Mouse (Mus musculus) neural tube, embryonic 10.5 days (tissue): ENCODE data around the gene Galnt3.

ENCODE experiments used
- DNase-seq: peaks from one replicate; pipeline ENCODE4 v3.0.0-alpha.2; 2017; ENCODE audit warnings: low spot score; ENCODE audit errors: extremely low spot score

Gene Galnt3

DNA sequence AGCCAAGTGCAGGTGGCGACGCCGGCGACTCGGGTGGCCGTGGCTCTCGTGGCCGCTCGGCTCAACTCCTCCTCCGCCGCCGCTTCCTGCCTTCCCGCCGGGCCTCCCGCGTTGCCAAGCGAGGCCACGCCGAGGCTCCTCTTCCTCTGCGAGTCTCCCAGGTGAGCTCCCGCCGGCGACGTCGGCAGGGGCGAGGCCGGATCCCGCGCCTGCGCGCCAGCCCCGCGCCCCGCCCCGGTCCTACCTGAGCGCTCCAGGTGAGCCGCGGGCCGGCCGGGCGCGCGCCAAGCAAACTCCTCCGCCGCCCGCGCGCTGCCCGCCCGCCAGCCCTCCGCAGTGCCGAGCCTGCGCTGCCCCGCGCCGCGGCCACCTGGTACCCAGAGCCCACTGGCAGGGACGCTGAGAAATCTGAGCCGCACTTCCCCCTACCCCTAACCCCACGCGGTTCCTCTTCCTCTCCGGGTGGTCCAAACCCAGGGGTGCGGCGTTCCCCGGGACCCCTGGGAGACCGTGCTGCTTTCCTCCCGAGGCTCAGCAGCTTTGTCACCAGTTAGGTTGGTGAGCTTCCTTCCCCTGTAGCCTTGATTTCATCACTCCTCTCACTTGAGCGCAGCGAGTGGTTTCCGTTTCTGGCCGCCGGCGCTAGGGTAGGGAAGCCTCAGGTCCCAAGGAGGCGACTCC lies at the start of gene Galnt3:
Gene Galnt3, minus strand, starts transcription at position 404 of the 681 bp plus-strand sequence.
- peak; percentile 56 for DNase-seq

DNA sequence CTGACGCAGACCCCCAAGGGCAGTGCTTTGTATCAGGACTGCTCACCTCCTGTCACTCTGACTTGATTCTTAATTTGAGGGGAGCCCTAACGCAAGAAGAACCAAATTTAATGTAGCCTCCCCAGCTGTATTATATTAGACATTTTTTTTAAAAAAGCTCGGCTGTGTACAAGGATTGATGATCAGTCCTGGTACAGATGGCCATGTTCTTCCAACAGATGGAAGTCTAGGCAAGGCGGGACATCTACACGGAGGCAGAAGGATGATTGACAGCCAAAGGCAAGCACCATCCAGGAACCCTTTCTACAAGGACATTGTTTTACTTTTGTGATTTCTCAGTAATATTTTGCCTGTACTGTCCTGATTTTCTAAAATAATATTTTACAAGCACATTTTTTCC lies 48.3 kb upstream of the Galnt3 start:
- DNase-seq: no peak

DNA sequence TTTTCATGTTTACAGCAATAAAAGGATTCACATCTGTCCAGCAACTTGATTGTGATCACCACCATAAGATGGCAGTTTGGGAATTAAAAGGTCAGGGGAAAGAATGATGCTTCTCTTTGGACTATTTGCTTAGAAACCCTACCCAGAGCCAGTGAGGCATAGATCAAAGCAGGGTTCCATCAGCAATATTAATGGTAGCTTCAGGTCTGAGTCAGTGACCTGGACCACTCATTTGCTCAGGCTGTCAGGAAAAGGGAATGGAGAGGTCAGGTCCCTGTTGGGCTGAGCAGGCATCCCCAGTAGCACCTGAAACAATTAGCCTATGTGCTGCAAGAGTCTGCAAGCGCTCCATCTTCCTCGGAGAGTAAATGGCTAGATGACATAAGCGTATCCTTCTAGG lies 46.8 kb upstream of the Galnt3 start:
- no peak for DNase-seq

DNA sequence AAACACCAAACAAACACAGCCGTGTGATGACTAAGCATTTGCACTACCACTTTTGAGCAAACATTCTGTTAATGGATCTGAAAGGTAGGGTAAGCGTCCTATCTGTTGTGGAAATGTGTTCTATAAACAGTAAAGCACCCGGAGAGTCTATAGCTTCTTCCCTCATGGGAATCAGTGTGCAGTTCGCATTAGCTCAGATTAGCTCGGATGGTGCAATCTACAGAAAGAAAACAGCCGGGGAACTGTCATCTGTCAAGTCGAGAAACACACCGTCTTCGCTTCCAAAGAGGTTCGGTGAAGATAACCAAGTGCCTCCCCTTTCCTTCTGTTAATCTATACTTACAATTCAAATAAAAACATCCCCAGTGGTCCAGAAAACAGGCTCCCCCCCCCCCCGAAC lies 45.9 kb upstream of the Galnt3 start:
- DNase-seq: no peak

DNA sequence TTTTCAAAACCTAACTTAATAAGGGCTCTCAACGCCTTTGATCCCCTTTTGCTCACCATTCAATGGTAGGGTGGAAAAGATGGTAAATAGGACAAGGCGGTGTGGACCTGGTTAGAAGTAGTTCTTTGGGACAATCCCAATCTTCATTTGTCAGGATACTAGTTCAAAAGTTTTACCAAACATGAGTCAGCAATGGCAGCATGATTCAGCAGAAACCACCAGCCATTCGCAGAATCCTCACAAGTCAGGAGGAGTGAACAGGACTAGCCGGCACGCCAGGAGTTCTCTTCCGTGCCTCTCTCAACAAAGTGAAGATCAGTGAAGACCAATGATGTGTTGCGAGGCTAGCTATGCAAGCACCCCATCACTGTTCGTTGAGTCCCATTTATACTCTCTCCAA lies 40.2 kb upstream of the Galnt3 start:
- no peak for DNase-seq

DNA sequence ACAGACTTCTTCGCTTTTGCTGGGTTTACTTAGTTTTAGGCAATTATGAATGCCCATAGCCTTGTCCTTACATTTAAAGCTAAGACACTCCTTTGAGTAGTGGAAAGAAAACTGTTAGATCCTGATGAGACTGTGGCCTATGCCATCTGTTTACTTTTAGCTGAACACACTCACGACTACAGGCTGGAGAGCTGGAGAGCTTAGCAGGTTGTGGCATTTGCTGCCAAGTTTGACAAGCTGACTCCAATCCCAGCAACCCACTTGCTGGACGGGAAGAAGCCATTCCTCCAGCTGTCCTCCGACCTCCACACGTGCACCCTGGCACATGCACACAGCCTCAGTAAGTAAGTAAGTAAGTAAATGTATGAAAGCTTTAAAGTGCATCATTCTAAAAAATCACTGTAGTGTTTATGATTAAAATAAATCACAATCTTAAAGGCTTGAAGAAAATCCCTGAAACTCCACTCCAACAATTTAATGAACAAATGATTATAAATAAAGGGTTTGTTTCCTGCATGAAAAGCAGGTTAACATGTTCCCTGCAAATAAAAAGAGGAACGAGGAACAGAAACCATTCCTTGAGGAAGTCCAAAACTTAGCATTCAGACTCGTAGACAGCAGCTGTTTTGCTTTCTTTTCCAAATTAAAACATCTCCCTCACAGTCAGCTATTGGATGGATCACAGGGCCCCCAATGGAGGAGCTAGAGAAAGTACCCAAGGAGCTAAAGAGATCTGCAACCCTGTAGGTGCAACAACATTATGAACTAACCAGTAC lies 33.5 kb upstream of the Galnt3 start:
- DNase-seq: no peak

DNA sequence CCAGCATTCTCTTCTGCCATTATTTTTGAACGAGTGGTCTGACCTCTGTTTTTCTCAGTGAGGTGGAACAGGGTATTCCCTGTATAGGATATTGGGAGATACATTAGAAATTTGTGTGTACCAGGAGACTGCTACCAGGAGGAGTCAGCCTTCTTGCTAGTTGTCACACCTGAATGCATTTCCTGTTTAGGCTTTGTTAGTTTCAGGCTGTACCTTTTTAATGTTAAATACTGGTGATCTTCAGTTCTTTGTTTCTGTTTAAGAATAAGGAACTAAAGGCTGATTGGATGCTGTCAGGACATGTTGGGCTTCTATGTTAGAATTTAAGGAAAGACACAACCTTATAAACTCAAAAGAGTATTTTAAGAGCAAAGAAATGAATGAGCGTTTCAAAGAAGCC lies 26.6 kb upstream of the Galnt3 start:
- DNase-seq: no peak

DNA sequence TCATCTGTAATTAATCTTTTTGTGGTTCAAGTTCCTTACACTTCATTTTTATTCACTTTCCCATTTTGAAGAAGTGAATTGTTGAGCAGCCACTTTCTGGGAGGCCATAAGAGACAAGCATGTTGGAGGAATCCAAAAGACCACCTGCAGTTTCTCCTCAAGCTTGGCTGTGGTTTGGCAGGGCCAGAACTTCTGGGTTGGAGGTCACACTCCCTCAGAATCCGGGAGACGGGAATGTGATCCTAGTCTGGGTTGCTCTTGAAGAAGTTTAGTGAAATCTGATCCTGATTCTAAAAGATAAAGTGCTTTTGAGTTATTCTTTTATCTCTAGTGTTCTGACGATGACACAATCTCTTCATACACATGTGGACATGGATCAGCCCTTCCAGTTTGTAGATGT lies 25.7 kb upstream of the Galnt3 start:
- no peak for DNase-seq

DNA sequence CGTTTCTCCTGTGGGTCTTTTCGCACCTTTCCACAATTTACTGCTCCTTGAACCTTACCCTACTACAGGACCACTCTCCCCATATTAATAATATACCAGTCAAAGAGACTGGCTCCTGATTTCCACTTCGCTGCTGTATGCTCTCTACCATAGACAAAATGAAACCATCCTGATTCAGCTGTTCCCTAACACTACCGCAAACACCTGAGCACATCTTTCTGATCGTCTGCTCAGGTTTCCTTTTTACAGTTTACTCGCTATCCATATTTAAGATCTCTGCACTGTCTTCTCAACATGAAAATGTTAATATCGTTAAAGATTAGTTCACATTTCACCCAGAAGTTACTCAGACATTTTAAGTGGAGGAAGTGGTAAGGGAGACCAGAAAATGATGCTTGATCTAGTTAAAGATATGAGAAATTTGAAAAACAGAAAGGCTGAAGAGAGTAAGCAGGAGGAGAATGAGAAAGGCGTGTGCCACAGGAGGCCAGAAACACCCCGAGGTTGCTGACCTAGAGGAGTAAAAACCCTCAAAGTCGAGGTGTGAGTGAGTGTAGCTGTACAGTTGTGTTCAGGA lies 23.9 kb upstream of the Galnt3 start:
- DNase-seq: no peak

DNA sequence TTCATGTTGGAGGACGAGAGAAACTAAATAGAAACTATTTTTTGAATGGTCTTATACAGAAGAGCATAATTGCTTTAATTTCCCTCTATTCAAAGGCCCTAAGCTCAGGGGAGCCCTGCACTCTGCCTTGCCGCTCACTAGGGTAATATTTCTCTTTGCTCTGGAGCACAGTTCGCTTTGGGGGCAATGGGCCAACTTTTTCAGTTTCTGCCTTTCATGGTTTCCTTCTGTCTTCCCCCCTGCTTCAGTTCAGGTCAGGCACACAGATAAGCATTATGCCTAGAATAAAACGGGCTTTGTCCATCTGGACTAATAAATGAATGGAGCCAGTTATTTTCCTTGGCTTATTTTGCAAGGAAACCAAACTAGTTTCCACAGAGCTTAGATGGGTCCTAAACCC lies 21.7 kb upstream of the Galnt3 start:
- no peak for DNase-seq

DNA sequence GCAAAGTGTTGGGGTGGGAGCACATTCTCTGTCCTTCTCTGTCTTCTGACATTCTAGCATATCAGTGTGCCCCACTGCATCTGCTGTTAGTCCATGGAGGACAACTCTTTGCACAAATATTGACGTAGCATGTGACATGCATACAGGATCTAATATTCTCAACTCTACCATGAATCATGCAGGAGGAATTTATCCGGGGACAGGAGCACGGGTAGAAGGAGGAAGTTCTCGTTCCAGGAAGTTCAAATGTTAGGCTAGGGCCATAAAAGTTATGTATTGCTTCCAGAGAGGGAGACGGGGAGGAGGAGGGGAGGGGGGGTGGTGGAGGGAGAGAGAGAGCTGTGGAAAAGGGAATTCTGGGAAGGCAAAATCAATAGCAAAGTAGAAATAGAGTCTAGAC lies 20.0 kb upstream of the Galnt3 start:
- DNase-seq: no peak

DNA sequence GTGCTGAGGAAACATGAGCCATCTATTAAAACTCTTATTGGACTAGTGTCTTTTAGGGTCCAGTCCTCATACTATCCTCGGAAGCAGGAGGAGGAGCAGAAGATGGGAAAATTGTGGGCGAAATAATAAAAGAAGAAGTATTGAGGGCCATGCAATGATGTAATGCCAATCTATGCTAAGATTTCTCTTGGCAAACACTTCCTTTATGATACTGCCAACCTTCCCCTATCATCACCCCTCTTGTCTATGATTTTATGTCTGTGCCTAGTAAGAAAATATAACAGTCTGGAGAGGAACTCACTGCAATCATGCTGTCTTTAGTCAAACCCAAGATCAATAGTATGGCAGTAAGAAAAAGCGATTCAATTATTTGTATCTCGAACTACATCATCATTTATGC lies 18.5 kb upstream of the Galnt3 start:
- DNase-seq: no peak

DNA sequence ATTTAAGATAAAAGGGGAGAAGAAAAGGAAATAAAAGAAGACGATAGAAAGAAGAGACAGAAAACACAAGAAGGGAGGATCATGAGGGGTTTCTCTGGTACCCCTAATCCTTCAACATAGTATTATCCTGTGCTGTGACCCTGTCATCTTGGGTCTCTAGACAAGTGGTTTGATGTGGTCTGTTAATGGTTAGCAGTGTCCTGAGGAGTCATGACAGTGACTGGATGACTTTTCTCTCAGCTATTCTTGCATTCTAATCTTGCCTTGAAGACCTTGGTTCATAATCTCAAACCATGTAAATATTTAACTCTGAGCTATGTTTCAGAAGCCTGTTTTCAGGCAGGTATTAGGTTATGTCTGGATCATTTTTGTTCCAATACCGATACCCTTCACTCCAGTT lies 17.9 kb upstream of the Galnt3 start:
- DNase-seq: no peak

DNA sequence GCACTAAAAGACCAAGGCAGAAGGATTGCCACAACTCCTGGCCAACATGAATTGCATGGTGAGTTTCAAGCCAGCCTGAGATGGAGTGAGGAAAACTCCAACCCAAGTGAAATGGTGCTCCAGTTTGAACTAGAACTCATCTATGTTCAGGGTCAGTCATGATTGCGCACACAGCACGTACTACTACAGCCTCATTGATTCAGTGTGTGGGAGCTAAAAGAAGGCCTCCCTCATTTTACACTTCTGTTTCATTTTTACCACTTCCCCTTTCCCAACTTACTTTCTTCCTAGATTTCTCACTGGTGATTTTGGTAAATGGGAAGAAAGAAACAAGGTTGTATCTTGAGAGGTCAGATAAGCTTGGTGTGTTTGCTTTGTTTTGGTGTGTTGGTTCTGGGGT lies 17.5 kb upstream of the Galnt3 start:
- DNase-seq: no peak

DNA sequence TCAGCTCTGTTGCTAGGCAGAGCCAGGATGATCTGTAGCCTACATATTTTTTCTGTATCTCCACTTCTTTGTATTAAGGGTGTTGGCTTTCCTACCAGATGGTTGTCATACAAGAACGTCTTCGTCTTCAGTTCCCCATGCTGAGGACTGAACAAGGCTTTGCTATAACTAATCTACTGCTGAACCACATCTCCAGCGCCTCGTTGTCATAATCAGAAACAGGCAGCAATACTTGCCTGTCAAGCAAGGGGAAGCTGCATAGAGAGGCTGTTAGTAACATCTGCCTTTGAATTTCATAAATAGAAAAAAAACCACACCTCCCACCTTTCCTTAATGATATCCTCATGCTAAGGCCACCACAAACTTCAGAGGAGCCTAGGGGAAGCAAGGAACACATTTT lies 15.5 kb upstream of the Galnt3 start:
- DNase-seq: no peak

DNA sequence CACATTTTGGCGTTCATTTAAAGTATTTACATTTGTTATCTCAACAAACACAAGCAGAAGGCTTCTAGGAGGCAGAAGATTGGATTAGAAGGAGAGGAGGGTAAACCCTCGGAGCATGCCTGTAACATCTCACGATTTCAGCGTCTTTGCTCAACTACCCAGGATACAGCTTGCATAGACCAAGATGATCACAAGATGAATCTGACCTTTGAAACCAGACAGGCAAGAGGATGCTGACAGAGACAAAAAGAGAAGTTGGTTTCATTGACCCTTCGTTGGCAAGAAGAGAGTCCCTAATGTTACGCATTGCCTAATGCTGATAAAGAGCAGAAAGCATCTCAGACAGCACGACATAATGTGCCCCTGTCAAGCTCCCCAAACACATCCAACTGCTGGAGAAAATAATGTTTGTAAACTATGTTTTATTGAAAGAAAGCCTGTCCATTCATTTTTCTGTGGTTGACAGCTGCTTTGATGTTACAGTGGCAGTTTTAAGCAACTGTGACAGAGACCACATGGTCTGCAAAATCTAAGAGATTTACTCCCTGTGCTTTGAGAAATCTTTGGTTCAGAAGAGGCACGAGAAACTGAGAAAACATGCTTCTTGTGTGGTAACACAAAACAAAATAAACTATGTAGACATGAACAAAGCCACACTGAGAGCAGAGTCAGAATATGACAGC lies 7.2 kb upstream of the Galnt3 start:
- no peak for DNase-seq

DNA sequence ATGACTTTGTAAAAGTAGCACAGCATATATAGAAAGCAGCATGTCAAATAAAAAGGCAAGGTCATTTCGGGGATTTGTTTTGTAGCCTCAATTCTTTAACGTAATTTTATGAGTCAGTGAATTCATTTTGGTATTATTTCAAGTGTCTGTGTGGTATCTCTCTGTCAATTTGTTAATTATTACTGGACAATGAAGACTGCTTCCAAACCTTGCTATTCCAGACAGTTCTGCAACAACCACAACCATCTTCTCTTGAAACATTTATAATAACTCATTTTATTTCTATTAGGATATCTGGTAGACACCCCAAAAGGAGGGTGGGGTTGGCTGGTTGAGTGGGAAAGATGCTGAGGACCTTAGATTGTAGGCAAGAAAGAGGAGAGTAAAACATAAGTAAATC lies 4.1 kb upstream of the Galnt3 start:
- DNase-seq: no peak

DNA sequence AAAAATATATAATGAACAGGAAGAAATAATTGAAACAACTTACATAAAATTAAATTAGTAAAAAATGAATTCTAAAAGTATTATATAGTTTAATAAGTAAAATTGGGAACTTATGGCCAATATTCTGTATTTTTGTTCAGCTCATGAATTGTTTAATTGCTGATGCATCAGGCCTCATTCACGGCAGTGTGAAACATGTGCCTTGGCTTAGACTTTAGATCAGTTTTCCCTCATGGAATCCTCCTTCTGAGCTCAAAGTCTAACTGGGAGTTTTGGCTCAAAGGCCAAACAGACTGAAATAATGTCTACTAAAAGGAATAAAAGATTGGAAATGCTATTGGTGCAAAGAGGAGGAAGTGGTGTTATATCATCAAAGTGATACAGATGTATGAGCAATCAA lies 2.7 kb upstream of the Galnt3 start:
- no peak for DNase-seq

DNA sequence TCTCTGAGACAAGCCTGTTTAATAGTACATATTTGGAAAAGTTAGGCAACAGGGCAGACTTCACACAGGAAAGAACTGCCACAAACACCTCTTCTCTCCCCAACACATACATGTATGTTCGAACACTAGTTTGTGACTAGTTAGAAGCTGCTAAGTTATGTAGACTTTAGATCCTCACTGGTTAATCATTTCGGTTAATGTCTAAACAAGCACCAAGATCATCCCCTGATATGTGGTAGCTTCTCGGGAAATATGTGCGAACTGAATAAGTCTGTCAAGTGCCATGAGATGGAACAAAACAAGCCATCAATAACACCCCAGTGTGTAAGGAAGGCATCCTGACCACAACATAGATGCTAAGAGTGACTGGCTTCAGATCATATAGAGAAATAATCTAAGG lies 2.1 kb upstream of the Galnt3 start:
- DNase-seq: no peak

DNA sequence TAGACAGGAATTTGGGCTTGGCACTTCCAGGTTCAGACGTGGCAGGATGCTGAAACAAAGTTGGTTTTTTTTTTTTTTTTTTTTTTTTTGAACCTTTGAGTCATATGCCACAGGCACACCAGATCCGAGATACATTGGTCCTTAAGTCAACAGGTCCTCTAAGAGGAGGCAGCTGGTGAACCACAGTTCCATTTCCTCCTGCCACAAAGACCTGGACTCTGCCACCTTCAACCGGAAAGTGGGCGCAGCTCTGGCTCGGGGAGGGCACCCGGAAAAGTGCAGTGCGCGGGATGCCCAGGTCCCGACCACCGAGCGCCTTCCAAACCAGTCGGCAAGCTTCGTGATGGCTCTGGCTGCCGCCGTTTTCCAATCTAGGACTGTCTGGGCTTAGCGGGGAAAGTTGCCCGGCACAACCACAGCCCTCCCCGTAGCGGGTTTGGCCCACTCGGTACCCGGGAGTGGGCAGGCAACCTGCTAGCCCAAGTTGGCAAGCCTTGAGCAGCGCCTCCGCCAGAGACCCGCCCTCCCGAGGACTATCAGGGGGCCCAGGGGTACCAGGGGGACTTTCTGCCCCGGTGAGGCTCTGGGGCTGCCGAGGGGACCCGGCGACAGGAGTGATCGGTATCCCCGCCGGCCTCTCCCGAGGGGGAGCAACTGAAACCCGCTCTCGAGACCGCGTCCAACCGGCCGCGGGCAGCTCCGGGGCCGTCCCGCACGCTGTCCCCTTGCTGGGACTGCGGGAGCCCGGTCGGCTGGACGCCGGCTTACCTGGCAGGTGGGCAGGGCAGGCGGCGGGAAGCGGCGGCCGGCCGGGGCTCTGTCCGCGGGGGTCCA lies 821 bp downstream of the Galnt3 start:
- peak; percentile 66 for DNase-seq

DNA sequence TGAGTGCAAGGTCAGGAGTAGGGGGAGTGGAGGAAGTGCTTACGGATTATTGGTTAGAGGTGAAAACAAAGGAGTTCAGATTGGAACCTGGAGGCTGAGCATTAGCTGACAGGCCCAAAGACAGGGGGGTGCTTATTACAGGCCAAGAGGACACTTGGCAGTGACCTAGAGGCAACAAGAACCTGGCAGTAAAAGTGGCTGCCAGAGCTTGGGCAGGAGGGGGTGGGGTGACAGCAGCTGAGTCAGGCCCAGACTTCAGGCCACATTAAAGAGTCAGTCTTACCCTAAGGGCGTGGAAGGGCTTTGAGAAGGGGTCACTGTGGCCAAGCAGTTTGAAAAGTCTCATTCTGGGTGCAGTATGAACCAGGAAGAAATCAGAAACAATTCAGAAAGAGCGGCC lies 7.1 kb downstream of the Galnt3 start:
- no peak for DNase-seq
